Comparison of ENCODE assay signal across 14 mouse cellular contexts in genomic region chr16:76310286-76310685, GRCm38 (mm10).
DNase-seq lines count a peak whose midpoint lies in the region.
"Had no signal": no experiment of that assay in that cellular context is flagged by ENCODE, and none has a peak within 500 bp of the region (broad histone marks: within the 10 kb centered on the region; RNA-seq: fewer than 3 reads in every experiment).

No protein-coding gene starts in this region.

- intact Hi-C loops in heart, postnatal 25 days (cut with DNase I): no loop called here

- DNase-seq in heart, adult 11 months: peak; percentile 80
- no peak for DNase-seq in heart, postnatal 25 days (ENCODE audit: low spot score)
- peak; percentile 41 for DNase-seq in thymus, postnatal 14 days
- DNase-seq in thymus, adult 18-20 months: no peak
- peak; percentile 59 for DNase-seq in T-cell, adult 2 months (ENCODE audit: low spot score)
- DNase-seq in spleen, adult 18-20 months: no peak
- DNase-seq in layer of hippocampus, adult 11-12 months (ENCODE audit: low spot score): no peak
- DNase-seq: adrenal gland, adult 2 months; adrenal gland, postnatal 36 days; cerebellum, adult 2 months; cerebellum, postnatal 10 days; forebrain, postnatal 0 days; gastrocnemius, postnatal 25 days; heart, postnatal 4 days had no signal

Comparison
In these comparisons a context has a peak if more than half of its experiments do, and no peak if none do; other contexts are left out.
1. DNase-seq: peak in heart, adult 11 months (single experiment), thymus, postnatal 14 days (single experiment) and T-cell, adult 2 months (single experiment); none in heart, postnatal 25 days (single experiment), thymus, adult 18-20 months (0 of 2), spleen, adult 18-20 months (0 of 2) and layer of hippocampus, adult 11-12 months (single experiment).